Mouse (Mus musculus): Measurements from ENCODE around the gene Hid1.

- TF ChIP-seq POLR2A (IDR thresholded peaks at IDR 0.05; ENCODE audit: low read depth, low read length) (no peak), CTCF (IDR thresholded peaks at IDR 0.05; ENCODE audit: extremely low read depth, insufficient read length, insufficient replicate concordance, low read depth, low read length) (no peak)
Observed at GRCm38 (mm10) chr11:115406858-115407401, 39.4 kb upstream of the Hid1 start.

All from small intestine, adult 2 months (tissue).